Mouse (Mus musculus) lung, embryonic 16.5 days (tissue): ENCODE measurements around the gene Cdkl3. TPM values are rescaled to one million over a fixed set of nuclear protein-coding genes. Genes with fewer than 3 reads are reported as not detected.

Source experiments
- ATAC-seq: fragments of 200-750 bp; cut with Nextera tagmentation; 2 replicates; pipeline ENCODE4 v1.8.0; 2017; ENCODE audit warnings: low read depth, mild to moderate bottlenecking, moderate library complexity
- H3K27ac ChIP-seq: fragments of 300-500 bp; sonication (generic); 2 replicates; pipeline ENCODE4 v1.5.1; 2014; ENCODE audit warnings: mild to moderate bottlenecking, control low read depth, low read length
- H3K27me3 ChIP-seq: fragments of 300-500 bp; sonication (generic); 2 replicates; pipeline ENCODE4 v1.6.1; 2014; ENCODE audit warnings: low read depth, low read length, mixed read lengths; ENCODE audit not compliant: control insufficient read depth, insufficient read depth
- H3K36me3 ChIP-seq: fragments of 300-500 bp; sonication (generic); 2 replicates; pipeline ENCODE4 v1.6.1; 2014; ENCODE audit warnings: low read length; ENCODE audit not compliant: control insufficient read depth, insufficient read depth
- H3K4me1 ChIP-seq: fragments of 300-500 bp; sonication (generic); replicated peaks from 2 replicates; pipeline ENCODE4 v1.6.1; 2014; ENCODE audit warnings: low read length, mixed read lengths; ENCODE audit not compliant: control insufficient read depth, insufficient read depth
- H3K4me2 ChIP-seq: fragments of 300-500 bp; sonication (generic); 2 replicates; pipeline ENCODE4 v1.6.1; 2014; ENCODE audit warnings: low read depth, low read length, control low read depth
- H3K4me3 ChIP-seq: fragments of 300-500 bp; sonication (generic); 2 replicates; pipeline ENCODE4 v1.5.1; 2014; ENCODE audit warnings: mild to moderate bottlenecking, low read length, control low read depth
- H3K9ac ChIP-seq: fragments of 300-500 bp; sonication (generic); 2 replicates; pipeline ENCODE4 v1.6.1; 2014; ENCODE audit warnings: low read length, control low read depth
- H3K9me3 ChIP-seq: fragments of 300-500 bp; sonication (generic); 2 replicates; pipeline ENCODE4 v1.6.1; 2016; ENCODE audit warnings: low read length; ENCODE audit not compliant: control insufficient read depth
- WGBS: fragments of 180-500 bp; shearing (Covaris S2); extraction: QIAGEN DNeasy Blood & Tissue Kit; methylation state at CpG from one replicate; pipeline ENCODE4 v1.1.7; 2014; 5-methylcytosine and 5-hydroxymethylcytosine counted together
- polyA plus RNA-seq: library from polyadenylated mRNA; unstranded; fragments of >200 nt; fragmentation: Nextera tagmentation; extraction: Ambion mirVana; gene quantifications from 2 replicates; pipeline ENCODE4 v1.2.1, GENCODE M21; 2015

Gene Cdkl3
- polyA plus RNA-seq, 1 experiment from 2014 or later: 9.4 TPM

- Histone ChIP-seq H3K27me3 (no peaks in the 10 kb centered on the region), H3K9ac (peak within 1 kb of the TSS; percentile 100), H3K27ac (peak within 1 kb of the TSS; percentile 100), H3K4me2 (peak within 1 kb of the TSS; percentile 95), H3K9me3 (no peaks in the 10 kb centered on the region), H3K36me3 (no peaks in the 10 kb centered on the region), H3K4me1 (peaks cover 31% of the 10 kb centered on the region), H3K4me3 (peak within 1 kb of the TSS; percentile 98)
- WGBS: 0% methylated on average over 37 of the region's 53 CpGs
- peak; percentile 98 for ATAC-seq
Observed at GRCm38 (mm10) chr11:52098398-52098946, 94.5 kb downstream of the Cdkl3 start, which contains the start of gene Ppp2ca. Gene Ppp2ca (plus strand): TSS chr11:52098681.

GRCm38 (mm10) chr11:52099031-52099761 is 95.2 kb downstream of the Cdkl3 start:
- H3K4me2 ChIP-seq: peak overlapping the region; percentile 84
- H3K9me3 ChIP-seq: no peaks in the 10 kb centered on the region
- under 1% methylated on average over 70 of the region's 72 CpGs for WGBS
- peak overlapping the region; percentile 100 for H3K27ac ChIP-seq
- H3K36me3 ChIP-seq: no peaks in the 10 kb centered on the region
- H3K27me3 ChIP-seq: no peaks in the 10 kb centered on the region
- peaks cover 31% of the 10 kb centered on the region for H3K4me1 ChIP-seq
- H3K4me3 ChIP-seq: peak overlapping the region; percentile 98
- H3K9ac ChIP-seq: peak overlapping the region; percentile 100
- peak; percentile 82 for ATAC-seq

- Histone ChIP-seq H3K9me3 (no peaks in the 10 kb centered on the region), H3K27ac (peak overlapping the region; percentile 100), H3K36me3 (no peaks in the 10 kb centered on the region), H3K4me3 (peak overlapping the region; percentile 98), H3K27me3 (no peaks in the 10 kb centered on the region), H3K4me2 (peak overlapping the region; percentile 84), H3K4me1 (peaks cover 33% of the 10 kb centered on the region), H3K9ac (peak overlapping the region; percentile 100)
- WGBS: 1% methylated on average over 7 of the region's 7 CpGs
- ATAC-seq: no peak
Observed at GRCm38 (mm10) chr11:52099771-52100219, 95.8 kb downstream of the Cdkl3 start.

GRCm38 (mm10) chr11:52102977-52103376 is 99.0 kb downstream of the Cdkl3 start:
- H3K36me3 ChIP-seq: no peaks in the 10 kb centered on the region
- H3K27ac ChIP-seq: no peak overlapping the region
- no peak overlapping the region for H3K9ac ChIP-seq
- peaks cover 33% of the 10 kb centered on the region for H3K4me1 ChIP-seq
- H3K9me3 ChIP-seq: no peaks in the 10 kb centered on the region
- ATAC-seq: no peak
- 76% methylated on average over 4 of the region's 4 CpGs for WGBS
- no peaks in the 10 kb centered on the region for H3K27me3 ChIP-seq
- H3K4me2 ChIP-seq: no peak overlapping the region
- H3K4me3 ChIP-seq: no peak overlapping the region

GRCm38 (mm10) chr11:52105503-52105902 is 101.5 kb downstream of the Cdkl3 start:
- Histone ChIP-seq H3K9me3 (no peaks in the 10 kb centered on the region), H3K9ac (no peak overlapping the region), H3K4me3 (no peak overlapping the region), H3K4me2 (no peak overlapping the region), H3K27me3 (no peaks in the 10 kb centered on the region), H3K27ac (no peak overlapping the region), H3K36me3 (no peaks in the 10 kb centered on the region), H3K4me1 (peaks cover 27% of the 10 kb centered on the region)
- no peak for ATAC-seq

GRCm38 (mm10) chr11:52106037-52106436 is 102.0 kb downstream of the Cdkl3 start:
- 75% methylated on average over 2 of the region's 2 CpGs for WGBS
- H3K9me3 ChIP-seq: no peaks in the 10 kb centered on the region
- ATAC-seq: no peak
- H3K9ac ChIP-seq: no peak overlapping the region
- H3K27me3 ChIP-seq: no peaks in the 10 kb centered on the region
- H3K36me3 ChIP-seq: no peaks in the 10 kb centered on the region
- H3K4me1 ChIP-seq: peaks cover 22% of the 10 kb centered on the region
- no peak overlapping the region for H3K27ac ChIP-seq
- H3K4me2 ChIP-seq: no peak overlapping the region
- no peak overlapping the region for H3K4me3 ChIP-seq

GRCm38 (mm10) chr11:52106438-52106837 is 102.4 kb downstream of the Cdkl3 start:
- H3K9ac ChIP-seq: no peak overlapping the region
- no peak overlapping the region for H3K27ac ChIP-seq
- H3K4me2 ChIP-seq: no peak overlapping the region
- H3K36me3 ChIP-seq: no peaks in the 10 kb centered on the region
- H3K4me1 ChIP-seq: peaks cover 18% of the 10 kb centered on the region
- no peak overlapping the region for H3K4me3 ChIP-seq
- no peaks in the 10 kb centered on the region for H3K9me3 ChIP-seq
- no peak for ATAC-seq
- H3K27me3 ChIP-seq: no peaks in the 10 kb centered on the region
- WGBS: 90% methylated on average over 1 of the region's 1 CpGs

GRCm38 (mm10) chr11:52108796-52109195 is 104.8 kb downstream of the Cdkl3 start:
- Histone ChIP-seq H3K27me3 (no peaks in the 10 kb centered on the region), H3K9me3 (no peaks in the 10 kb centered on the region), H3K4me1 (peaks cover 5% of the 10 kb centered on the region), H3K27ac (no peak overlapping the region), H3K4me2 (no peak overlapping the region), H3K9ac (no peak overlapping the region), H3K4me3 (no peak overlapping the region), H3K36me3 (peaks cover 6% of the 10 kb centered on the region; the same call in 1 of the 2 replicates)
- 93% methylated on average over 5 of the region's 5 CpGs for whole genome bisulfite sequencing
- ATAC-seq: no peak

- Histone ChIP-seq H3K27ac (no peak overlapping the region), H3K9ac (no peak overlapping the region), H3K4me2 (no peak overlapping the region), H3K27me3 (no peaks in the 10 kb centered on the region), H3K4me3 (no peak overlapping the region), H3K36me3 (peaks cover 11% of the 10 kb centered on the region), H3K9me3 (no peaks in the 10 kb centered on the region), H3K4me1 (peaks cover 5% of the 10 kb centered on the region)
- no peak for ATAC-seq
- 67% methylated on average over 1 of the region's 1 CpGs for WGBS
Observed at GRCm38 (mm10) chr11:52109421-52109820, 105.4 kb downstream of the Cdkl3 start.
